9 mouse cellular contexts compared by ENCODE assay signal in the genomic region with DNA sequence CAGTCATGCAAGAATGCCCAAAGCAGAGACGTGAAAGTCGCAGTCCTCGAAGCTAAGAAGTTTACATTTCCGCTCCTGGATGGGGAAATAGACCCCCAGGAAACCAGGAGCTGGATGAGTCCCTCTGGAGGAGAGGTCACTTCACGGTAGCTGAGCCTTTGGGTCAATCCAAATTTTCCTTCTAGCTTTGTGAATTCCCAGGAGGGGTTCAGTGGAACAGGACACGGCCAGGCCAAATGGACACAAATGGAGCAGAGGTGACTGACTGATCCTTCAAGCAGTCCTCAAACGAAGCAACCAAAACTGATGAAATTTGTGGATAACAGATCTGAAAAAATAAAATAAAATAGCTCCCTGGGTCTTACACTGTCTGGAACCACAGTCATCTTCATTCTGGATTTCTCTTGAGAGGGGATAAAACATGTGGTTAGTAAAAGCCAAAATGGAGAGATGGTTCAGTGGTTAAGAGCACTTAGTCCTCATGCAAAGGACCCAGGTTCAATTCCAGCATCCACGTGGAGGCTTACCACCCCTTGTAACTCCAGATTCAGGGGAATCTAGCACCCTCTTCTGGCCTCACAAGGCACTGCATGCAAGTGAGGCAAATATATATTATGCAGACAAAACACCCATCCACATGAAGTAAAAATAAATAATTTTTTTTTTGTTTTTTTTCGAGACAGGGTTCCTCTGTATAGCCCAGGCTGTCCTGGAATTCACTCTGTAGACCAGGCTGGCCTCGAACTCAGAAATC. TPM values are rescaled to one million over a fixed set of nuclear protein-coding genes. Genes with fewer than 3 reads are reported as not detected.
DNase-seq lines count a peak whose midpoint lies in the region; ATAC-seq and TF ChIP-seq lines count a peak whose summit lies in the region.
"Had no signal": no experiment of that assay in that cellular context is flagged by ENCODE, and none has a peak within 500 bp of the region (broad histone marks: within the 10 kb centered on the region; RNA-seq: fewer than 3 reads in every experiment).

No protein-coding gene starts in this region.

- H3K36me3 ChIP-seq in liver, adult 2 months (ENCODE audit: control insufficient read depth, insufficient read depth, low read length) = no peaks in the 10 kb centered on the region
- no peaks in the 10 kb centered on the region for H3K36me3 ChIP-seq in liver, embryonic 11.5 days (ENCODE audit: control insufficient read depth, insufficient read depth, low read length)
- no peaks in the 10 kb centered on the region for H3K36me3 ChIP-seq in intestine, embryonic 15.5 days

- H3K9me3 ChIP-seq in liver, embryonic 11.5 days (ENCODE audit: control insufficient read depth, low read length) = no peaks in the 10 kb centered on the region
- H3K9me3 ChIP-seq in intestine, embryonic 15.5 days = no peaks in the 10 kb centered on the region

- no peak overlapping the region for H3K4me2 ChIP-seq in liver, embryonic 11.5 days
- no peak overlapping the region for H3K4me2 ChIP-seq in intestine, embryonic 15.5 days (replicated peaks)

- no peak for ATAC-seq in liver, embryonic 11.5 days (replicated peaks; ENCODE audit: low FRiP score)
- no peak for ATAC-seq in intestine, embryonic 15.5 days

- peaks cover 9% of the 10 kb centered on the region for H3K4me1 ChIP-seq in liver, adult 2 months (ENCODE audit: control insufficient read depth, insufficient read depth, low read length)
- H3K4me1 ChIP-seq in liver, embryonic 11.5 days (replicated peaks; ENCODE audit: control insufficient read depth, insufficient read depth, low read length) = no peaks in the 10 kb centered on the region
- H3K4me1 ChIP-seq in intestine, embryonic 15.5 days (replicated peaks) = peaks cover 5% of the 10 kb centered on the region; the same call in 1 of the 2 replicates

- no peak overlapping the region for H3K9ac ChIP-seq in liver, adult 2 months (ENCODE audit: low read depth, low read length)
- H3K9ac ChIP-seq in liver, embryonic 11.5 days (ENCODE audit: low read depth, low read length) = no peak overlapping the region
- no peak overlapping the region for H3K9ac ChIP-seq in intestine, embryonic 15.5 days

- peak; percentile 42 to 47 for DNase-seq in adrenal gland, adult 18-20 months (ENCODE audit: low spot score in 2 of 2)
- DNase-seq in adrenal gland, postnatal 4 days (ENCODE audit: low spot score in 2 of 2) = no peak
- peak; percentile 57 for DNase-seq in liver, adult 2 months (ENCODE audit: extremely low read depth, low read depth, low spot score)
- DNase-seq in liver, embryonic 11.5 days (ENCODE audit: low spot score) = no peak
- DNase-seq in embryo, embryonic 10.5 days (ENCODE audit: low spot score) = peak; percentile 63
- DNase-seq in lung, postnatal 4 days = peak; percentile 29 to 68
- DNase-seq in thymus, postnatal 36 days = peak; percentile 40 to 43

- TF ChIP-seq CTCF in liver, adult 2 months (IDR thresholded peaks at IDR 0.05; ENCODE audit: low read depth, low read length) = peak; percentile 62; the same call in 1 of the 2 replicates

- H3K27ac ChIP-seq in liver, adult 2 months (replicated peaks; ENCODE audit: insufficient read depth, low read depth, low read length) = no peak overlapping the region
- H3K27ac ChIP-seq in liver, embryonic 11.5 days (ENCODE audit: low read depth, low read length) = no peak overlapping the region
- no peak overlapping the region for H3K27ac ChIP-seq in intestine, embryonic 15.5 days

- WGBS in liver, adult 2 months = 76% methylated on average over 10 of the region's 10 CpGs
- WGBS in liver, embryonic 11.5 days = 67% methylated on average over 10 of the region's 10 CpGs
- 69% methylated on average over 10 of the region's 10 CpGs for WGBS in intestine, embryonic 15.5 days

- no peak overlapping the region for H3K4me3 ChIP-seq in liver, adult 2 months (ENCODE audit: insufficient read depth, low read depth, low read length)
- H3K4me3 ChIP-seq in liver, embryonic 11.5 days (ENCODE audit: low read depth, low read length) = no peak overlapping the region
- H3K4me3 ChIP-seq in intestine, embryonic 15.5 days (replicated peaks) = no peak overlapping the region
- H3K4me3 ChIP-seq: myocyte had no signal

- no peak for TF ChIP-seq POLR2A in liver, adult 2 months (IDR thresholded peaks at IDR 0.05; ENCODE audit: extremely low read depth, insufficient read depth, low read length)

- no peaks in the 10 kb centered on the region for H3K27me3 ChIP-seq in liver, adult 2 months (ENCODE audit: control insufficient read depth, insufficient read depth, low read length)
- H3K27me3 ChIP-seq in liver, embryonic 11.5 days (replicated peaks; ENCODE audit: control insufficient read depth, insufficient read depth, low read length) = no peaks in the 10 kb centered on the region
- H3K27me3 ChIP-seq in intestine, embryonic 15.5 days (replicated peaks) = no peaks in the 10 kb centered on the region

- H3K79me2 ChIP-seq in liver, adult 2 months (ENCODE audit: control insufficient read depth, insufficient read depth, low read length) = no peaks in the 10 kb centered on the region

RNA-seq across cellular contexts. Expression of gene Nicn1, which starts 11.4 kb away (rescaled TPM):
- 10 to 100 TPM; 19.0 to 29.2 TPM for total RNA-seq in adrenal gland, adult 18-20 months (2021)
- 10 to 100 TPM; 26.4 to 27.2 TPM for total RNA-seq in adrenal gland, postnatal 4 days (2021)
- 5.8 and 9.0 TPM in 2 replicates for total RNA-seq in liver, adult 2 months (2014; rRNA removed)
- polyA plus RNA-seq in liver, adult 2 months (2012; rRNA removed) = 15.9 and 21.2 TPM in 2 replicates
- polyA plus RNA-seq in liver, embryonic 11.5 days (2014; fragmentation: Nextera tagmentation; extraction: Ambion mirVana) = 11.3 and 13.9 TPM in 2 replicates
- 28.9 and 29.5 TPM in 2 replicates for polyA plus RNA-seq in intestine, embryonic 15.5 days (2015; fragmentation: Nextera tagmentation; extraction: Ambion mirVana)

RNA-seq across cellular contexts. Expression of gene Dag1, which starts 15.1 kb away (rescaled TPM):
- 100 to 1,000 TPM; 136 to 137 TPM for total RNA-seq in adrenal gland, adult 18-20 months (2021)
- total RNA-seq in adrenal gland, postnatal 4 days (2021) = 100 to 1,000 TPM; 158 to 188 TPM
- total RNA-seq in liver, adult 2 months (2014; rRNA removed) = 20.7 and 28.8 TPM in 2 replicates
- 24.9 and 29.9 TPM in 2 replicates for polyA plus RNA-seq in liver, adult 2 months (2012; rRNA removed)
- 41.1 and 41.5 TPM in 2 replicates for polyA plus RNA-seq in liver, embryonic 11.5 days (2014; fragmentation: Nextera tagmentation; extraction: Ambion mirVana)
- polyA plus RNA-seq in intestine, embryonic 15.5 days (2015; fragmentation: Nextera tagmentation; extraction: Ambion mirVana) = 72.9 and 75.1 TPM in 2 replicates

RNA-seq across cellular contexts. Expression of gene Amt, which starts 17.8 kb away (rescaled TPM):
- total RNA-seq in adrenal gland, adult 18-20 months (2021) = 1 to 10 TPM; 4.2 to 5.8 TPM
- 10 to 100 TPM in 1 of 2 experiments, 1 to 10 TPM in 1; 9.5 to 10.8 TPM for total RNA-seq in adrenal gland, postnatal 4 days (2021)
- 65.5 and 66.6 TPM in 2 replicates for total RNA-seq in liver, adult 2 months (2014; rRNA removed)
- 45.8 and 54.5 TPM in 2 replicates for polyA plus RNA-seq in liver, adult 2 months (2012; rRNA removed)
- 16.0 and 16.5 TPM in 2 replicates for polyA plus RNA-seq in liver, embryonic 11.5 days (2014; fragmentation: Nextera tagmentation; extraction: Ambion mirVana)
- 20.9 and 23.2 TPM in 2 replicates for polyA plus RNA-seq in intestine, embryonic 15.5 days (2015; fragmentation: Nextera tagmentation; extraction: Ambion mirVana)

RNA-seq across cellular contexts. Expression of gene Rhoa, which starts 27.1 kb away (rescaled TPM):
- 100 to 1,000 TPM; 356 to 357 TPM for total RNA-seq in adrenal gland, adult 18-20 months (2021)
- 100 to 1,000 TPM; 357 to 360 TPM for total RNA-seq in adrenal gland, postnatal 4 days (2021)
- total RNA-seq in liver, adult 2 months (2014; rRNA removed) = 123 TPM in 2 replicates
- polyA plus RNA-seq in liver, adult 2 months (2012; rRNA removed) = 64.7 and 82.8 TPM in 2 replicates
- 254 and 264 TPM in 2 replicates for polyA plus RNA-seq in liver, embryonic 11.5 days (2014; fragmentation: Nextera tagmentation; extraction: Ambion mirVana)
- polyA plus RNA-seq in intestine, embryonic 15.5 days (2015; fragmentation: Nextera tagmentation; extraction: Ambion mirVana) = 422 and 453 TPM in 2 replicates

RNA-seq across cellular contexts. Expression of gene Tcta, which starts 27.1 kb away (rescaled TPM):
- total RNA-seq in adrenal gland, adult 18-20 months (2021) = 10 to 100 TPM; 36.1 to 36.2 TPM
- 10 to 100 TPM; 32.7 to 36.7 TPM for total RNA-seq in adrenal gland, postnatal 4 days (2021)
- 17.7 and 17.9 TPM in 2 replicates for total RNA-seq in liver, adult 2 months (2014; rRNA removed)
- polyA plus RNA-seq in liver, adult 2 months (2012; rRNA removed) = 35.2 and 41.2 TPM in 2 replicates
- 14.9 and 16.1 TPM in 2 replicates for polyA plus RNA-seq in liver, embryonic 11.5 days (2014; fragmentation: Nextera tagmentation; extraction: Ambion mirVana)
- polyA plus RNA-seq in intestine, embryonic 15.5 days (2015; fragmentation: Nextera tagmentation; extraction: Ambion mirVana) = 34.1 and 37.1 TPM in 2 replicates

Comparison
In these comparisons a context has a peak if more than half of its experiments do, and no peak if none do; other contexts are left out.
1. DNase-seq: peak in adrenal gland, adult 18-20 months (2 of 2), liver, adult 2 months (single experiment), embryo, embryonic 10.5 days (single experiment), lung, postnatal 4 days (2 of 2) and thymus, postnatal 36 days (2 of 2); none in adrenal gland, postnatal 4 days (0 of 2) and liver, embryonic 11.5 days (single experiment).